Mouse (Mus musculus) c-Kit-positive CD71-positive TER-119-positive erythroid progenitor cells, embryonic 14.5 days (primary cell): ENCODE measurements around the gene Gm42674.
A peak's percentile ranks its signal among the peaks of the same experiment; 100 is the strongest.

Source experiments
- DNase-seq: peaks from one replicate; pipeline ENCODE4 v3.0.0-alpha.2; 2013; ENCODE audit warnings: low spot score

Gm42674 gene

DNA sequence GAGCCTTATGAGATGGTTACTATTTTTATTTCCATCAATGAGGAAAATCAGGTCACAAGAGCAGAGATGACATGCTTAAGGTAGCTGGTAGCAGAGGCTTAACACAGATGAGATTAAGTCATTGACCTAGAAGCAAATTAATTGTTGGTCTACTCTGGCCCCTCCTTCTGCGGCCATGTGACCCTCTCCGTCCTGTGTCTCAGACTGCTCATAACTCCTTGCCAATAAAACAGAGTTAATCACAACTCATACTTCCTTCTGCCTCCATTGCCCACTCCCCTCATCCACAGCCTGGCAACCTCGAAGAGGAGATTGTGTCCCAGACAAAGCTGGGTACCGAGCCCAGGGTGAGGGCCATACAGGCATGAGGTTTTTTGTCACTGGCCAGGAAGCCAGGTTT lies 3.5 kb upstream of the Gm42674 start:
- DNase-seq, result no peak

DNA sequence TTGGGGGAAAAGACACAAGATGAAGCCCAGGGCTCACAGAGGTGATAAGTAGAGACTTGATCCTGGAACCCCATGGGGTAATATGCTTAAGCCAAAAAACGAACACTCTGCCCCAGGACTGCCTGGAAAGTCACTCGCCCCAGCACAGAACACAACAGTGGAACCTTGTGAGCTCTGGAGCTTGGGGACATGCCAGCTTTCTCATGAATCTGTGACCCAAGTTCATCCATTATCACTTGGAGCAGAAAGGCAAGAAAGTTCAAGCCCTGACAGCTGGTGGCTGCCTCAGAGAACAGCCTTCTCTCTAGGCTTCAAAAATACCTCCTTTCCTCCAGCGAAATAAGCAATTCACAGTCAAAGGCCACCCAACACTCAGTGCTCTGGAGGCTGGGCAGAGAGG lies 2.3 kb upstream of the Gm42674 start:
- DNase-seq, result no peak

DNA sequence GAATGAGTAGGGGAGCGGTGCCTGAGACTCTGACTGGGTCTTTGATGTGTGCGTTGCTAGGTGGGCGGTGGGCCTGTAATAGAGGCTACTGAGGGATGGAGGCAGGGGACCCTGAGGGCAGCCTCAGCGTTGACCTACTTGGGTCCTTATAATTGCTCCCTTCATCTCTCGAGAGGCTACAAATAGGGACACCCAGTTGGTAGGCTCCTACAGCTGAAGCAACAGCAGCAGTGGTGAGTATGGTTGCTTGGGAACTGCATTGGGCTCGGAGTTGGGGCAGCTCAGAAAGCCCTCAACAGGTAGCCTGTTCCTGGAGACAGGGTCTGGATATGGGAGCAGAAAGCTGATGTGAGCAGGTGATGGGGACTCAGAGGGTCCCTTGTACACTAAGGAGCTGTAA lies 1.7 kb upstream of the Gm42674 start:
- DNase-seq, result no peak

DNA sequence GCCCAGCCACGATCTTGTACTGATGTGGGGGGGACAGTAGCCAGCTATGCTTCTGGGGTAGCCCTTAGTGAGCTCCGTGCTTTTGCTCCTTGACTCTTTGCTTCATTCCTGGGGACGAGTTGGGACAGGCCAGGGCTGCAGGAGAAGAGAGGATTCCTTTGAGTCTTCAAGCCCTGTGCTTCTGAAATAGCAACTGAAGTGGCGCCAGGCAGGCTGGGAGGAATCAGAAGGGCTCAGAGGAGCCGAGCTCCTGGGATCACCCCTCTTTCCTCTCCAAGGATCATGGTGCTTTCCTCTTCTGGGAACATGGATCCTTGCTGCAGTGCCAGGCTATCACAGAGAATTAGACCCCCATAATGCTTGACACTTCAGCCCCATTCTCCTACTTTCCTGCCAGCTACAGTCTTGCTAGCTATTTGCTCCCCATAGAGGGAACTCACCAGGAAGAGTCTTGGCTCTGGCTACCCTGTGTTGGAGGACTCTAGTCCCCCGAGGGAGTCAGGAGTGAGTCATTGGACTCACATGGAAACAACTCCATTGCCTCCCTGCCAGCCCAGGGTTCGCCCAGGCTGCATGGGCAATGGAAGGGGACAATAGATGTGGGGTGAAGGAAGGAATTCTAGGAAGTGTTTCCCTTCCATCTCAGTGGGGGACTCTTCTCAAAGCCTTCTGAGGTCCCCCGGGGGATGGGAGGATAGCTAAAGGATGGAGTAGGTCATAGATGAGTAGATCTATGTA lies 1.1 kb upstream of the Gm42674 start:
- no peak for DNase-seq

DNA sequence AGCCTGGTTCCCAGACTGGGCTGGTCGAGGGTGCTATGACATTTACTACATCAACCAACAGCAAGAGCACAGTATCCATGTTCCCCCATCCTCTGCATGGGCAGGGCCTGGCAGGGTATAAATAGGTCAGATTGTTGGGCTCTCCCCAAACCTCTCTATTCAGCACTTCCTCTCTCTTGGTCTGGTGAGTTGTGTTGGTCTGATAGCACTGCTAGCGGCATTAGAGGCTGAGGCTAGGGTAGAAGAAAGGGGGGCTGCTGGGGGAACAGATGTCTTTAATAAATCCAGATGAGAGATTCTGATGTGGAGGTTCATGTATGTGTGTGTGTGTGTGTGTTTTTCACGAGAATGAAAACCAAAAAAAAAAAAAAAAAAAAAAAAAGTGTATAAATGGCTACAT lies 1.9 kb downstream of the Gm42674 start, which contains the start of gene S100a4:
Gene S100a4 (plus strand): TSS at position 149 of the 400 bp plus-strand sequence.
- DNase-seq, result no peak

DNA sequence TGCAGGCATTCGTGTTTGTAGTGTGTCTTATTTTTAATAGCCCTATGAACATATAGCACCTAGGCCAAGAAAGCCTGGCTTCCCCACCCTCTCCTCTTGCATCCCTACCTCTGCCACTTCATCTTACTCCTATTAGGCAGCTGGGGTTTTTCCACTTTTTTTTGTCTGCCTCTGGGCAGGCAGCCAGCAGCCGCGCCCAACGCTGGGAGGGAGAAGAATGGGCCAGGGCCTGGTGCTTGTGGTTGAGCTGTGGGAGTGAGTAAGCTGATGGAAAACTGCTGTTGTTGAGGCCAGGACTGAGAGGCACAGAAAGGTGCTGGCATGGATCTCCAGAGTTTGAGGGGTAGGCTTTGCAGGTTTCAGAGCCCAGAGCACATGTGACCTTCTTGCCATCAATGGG lies 2.7 kb downstream of the Gm42674 start:
- no peak for DNase-seq

DNA sequence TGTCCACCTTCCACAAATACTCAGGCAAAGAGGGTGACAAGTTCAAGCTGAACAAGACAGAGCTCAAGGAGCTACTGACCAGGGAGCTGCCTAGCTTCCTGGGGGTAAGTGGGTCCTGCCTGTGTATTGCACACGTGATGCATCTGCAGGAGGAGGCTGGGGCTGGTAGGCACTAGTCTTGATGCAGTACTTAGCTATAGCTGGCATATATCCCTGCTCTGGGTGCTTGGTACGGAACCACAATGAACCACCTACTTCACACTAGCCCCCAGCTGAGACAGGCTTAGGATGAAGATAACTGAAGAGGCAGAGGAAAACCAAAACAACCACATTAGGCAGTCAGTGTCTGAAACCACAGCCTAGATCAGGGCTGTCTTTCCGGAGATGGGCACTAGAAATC lies 3.3 kb downstream of the Gm42674 start:
- DNase-seq, result no peak

DNA sequence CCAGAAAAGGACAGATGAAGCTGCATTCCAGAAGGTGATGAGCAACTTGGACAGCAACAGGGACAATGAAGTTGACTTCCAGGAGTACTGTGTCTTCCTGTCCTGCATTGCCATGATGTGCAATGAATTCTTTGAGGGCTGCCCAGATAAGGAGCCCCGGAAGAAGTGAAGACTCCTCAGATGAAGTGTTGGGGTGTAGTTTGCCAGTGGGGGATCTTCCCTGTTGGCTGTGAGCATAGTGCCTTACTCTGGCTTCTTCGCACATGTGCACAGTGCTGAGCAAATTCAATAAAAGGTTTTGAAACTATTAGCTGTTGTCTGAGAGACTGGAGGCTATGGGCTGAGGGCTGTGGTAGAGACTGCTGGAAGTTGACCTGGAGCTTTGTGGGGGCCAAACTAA lies 4.0 kb downstream of the Gm42674 start:
- DNase-seq, result no peak

DNA sequence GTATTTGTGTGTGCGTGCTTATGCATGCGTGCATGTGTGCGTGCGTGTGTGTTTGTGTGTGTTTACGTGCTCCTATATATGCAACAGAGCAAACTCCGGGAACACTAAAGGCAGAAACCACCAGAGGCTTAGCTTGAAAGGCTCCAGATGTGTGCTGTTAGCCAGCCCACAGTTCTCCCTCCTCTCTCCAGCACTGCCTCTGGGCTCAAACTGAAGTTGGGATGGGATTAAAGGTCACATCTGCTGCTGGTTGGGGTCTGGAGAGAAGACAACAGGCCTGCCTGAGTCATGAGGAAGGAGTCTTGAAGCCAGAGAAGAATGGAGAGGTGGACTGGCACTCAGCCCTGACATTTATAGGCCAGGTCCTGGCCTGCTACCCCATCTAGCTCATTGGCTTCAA lies 4.5 kb downstream of the Gm42674 start:
- DNase-seq, result no peak

DNA sequence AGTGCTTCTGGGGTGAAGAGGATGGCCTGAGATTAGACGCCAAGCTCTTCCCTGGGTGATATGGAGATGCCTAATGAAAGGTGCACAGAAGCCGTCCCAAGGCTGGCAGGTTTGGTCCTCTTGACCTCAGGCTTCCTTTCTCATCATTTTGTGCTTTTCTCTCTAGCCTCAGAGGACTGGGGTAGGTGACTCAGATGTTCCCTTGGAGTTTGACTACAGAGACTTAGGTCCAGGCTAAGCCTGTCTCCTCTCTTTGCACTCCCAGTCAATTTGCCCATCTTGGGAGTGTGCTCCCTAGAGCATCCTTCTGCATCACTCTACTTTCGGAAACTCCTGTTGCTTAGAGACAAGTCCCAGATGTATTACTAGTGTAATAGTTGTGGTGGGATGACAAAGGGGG lies 5.7 kb downstream of the Gm42674 start:
- no peak for DNase-seq

DNA sequence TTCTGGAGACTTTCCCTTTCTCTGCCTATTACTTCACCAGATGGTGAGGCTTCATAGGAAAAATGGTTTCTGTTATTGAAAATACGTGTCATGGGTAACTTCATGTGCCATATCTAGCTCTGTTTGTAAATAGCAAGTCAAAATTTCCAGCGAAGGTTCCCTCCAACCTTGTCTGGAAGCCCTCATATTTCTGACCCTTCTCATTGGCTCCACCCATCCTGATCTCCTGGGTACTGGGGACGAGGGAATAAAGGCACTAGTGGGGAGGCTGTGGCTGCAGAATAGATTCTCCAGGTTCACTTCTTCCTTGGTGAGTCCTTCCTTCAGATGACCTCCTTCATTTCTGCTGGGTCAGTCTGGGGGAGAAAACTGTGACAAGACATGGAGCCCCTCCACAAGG lies 6.5 kb downstream of the Gm42674 start, which contains the start of gene S100a5:
Gene S100a5 (plus strand): TSS at position 301 of the 400 bp plus-strand sequence.
- no peak for DNase-seq

DNA sequence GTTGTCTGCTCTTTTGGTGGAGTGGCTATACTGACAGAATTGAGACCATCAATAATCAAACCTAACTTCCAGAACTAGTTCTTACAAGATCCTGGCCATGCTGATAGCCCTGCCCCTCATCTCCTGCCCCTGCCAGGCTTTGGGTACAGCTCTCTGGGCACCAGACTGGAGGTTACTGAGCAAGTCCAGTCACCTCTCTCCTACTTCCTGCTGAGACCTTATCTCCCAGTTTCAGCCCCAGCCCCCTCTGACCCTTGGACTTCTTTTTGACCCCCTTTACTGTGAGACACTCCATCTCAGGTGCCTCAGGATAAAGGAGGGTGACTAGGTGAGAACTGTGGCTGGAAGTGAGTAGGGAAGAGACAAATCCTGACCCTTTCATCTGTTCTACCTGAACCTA lies 7.4 kb downstream of the Gm42674 start:
- DNase-seq, result no peak

DNA sequence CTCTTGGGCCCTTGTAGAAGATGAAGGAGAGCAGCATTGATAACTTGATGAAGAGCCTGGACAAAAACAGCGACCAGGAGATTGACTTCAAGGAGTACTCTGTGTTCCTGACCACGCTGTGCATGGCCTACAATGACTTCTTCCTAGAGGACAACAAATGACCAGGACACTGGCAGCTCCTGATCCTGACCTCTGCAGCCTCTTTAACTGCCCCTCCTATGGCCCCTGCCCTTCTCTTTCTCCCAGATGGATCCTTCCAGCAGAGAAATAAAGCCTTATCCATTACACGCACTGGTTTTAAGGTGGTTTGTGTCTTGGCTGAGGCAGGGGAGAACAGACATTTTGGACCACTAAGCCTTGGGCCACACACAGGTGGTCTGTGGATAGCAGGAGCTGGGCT lies 9.8 kb downstream of the Gm42674 start:
- no peak for DNase-seq

DNA sequence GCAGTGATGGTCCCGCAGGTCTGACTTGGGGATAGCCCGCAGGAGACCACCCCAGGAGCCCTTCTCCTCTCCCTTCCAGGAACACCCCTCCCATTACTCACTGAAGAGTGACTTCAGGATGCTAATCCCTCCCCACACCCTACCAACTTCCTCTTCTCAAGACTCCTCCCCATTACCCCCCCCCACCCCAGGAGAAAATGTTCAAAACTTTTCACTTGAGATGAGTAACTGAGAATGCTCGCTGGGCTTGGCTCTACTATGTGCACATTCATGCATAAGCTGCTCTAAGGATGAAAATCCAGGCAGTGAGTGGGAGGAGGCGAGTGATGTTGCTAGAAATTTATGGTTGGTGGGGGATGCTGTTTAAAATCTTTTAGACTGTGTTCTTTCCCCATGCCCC lies 10.4 kb downstream of the Gm42674 start:
- no peak for DNase-seq

DNA sequence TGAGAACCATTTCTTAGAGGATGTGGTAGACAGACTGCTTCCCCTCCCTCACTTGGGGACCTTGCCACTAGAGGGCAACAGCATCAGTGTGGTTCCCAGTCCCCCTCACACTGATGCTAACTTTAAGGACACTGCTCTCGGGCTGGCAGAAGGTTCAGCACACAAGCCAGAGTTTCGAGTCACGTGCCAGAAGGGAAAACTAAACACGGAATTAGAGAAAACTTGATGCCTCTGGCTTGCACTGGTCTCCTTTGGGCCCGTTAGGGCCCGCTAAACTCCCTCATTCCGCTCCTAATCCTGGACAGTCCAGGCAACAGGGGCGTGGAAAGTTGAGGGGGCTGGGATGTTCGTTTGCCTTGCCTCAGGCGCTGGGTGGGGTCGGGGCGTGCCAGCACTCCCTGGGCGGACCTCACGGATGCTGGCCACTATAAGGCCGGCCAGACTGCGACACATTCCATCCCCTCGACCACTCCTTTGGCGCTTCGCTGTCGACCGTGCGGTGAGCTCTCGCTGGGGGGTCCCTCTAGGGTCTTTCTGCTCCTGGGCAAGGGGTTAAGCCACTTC lies 11.1 kb downstream of the Gm42674 start, which contains the start of gene S100a6:
Gene S100a6 (plus strand): TSS at position 155 of the 564 bp plus-strand sequence.
- no peak for DNase-seq

DNA sequence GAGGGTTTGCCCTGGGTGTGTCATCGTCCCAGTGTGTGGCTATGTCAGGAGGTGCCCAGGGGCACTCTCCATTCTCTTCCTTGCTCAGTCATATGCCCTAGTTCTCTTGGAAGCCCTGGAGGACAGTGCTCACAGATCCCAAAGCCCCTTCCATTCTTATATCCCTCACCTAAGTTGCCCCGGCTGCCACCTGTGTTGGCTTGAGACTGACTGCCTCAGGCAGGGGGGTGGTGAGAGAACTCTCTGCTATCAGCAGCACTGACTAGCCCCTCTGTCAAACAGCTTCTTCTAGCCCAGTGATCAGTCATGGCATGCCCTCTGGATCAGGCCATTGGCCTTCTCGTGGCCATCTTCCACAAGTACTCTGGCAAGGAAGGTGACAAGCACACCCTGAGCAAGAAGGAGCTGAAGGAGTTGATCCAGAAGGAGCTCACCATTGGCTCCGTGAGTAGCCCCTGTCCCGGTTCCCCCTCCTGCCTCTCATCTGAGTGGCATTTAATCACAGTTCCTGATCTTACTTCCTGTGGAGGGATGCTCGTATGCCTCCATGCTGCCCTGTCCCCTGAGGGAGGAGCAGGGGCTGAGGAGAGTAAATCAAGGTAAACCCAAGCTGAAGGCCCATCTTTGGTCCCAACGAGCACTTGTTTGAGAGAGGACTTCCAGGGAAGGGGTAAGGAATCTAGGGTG lies 11.9 kb downstream of the Gm42674 start:
- no peak for DNase-seq

DNA sequence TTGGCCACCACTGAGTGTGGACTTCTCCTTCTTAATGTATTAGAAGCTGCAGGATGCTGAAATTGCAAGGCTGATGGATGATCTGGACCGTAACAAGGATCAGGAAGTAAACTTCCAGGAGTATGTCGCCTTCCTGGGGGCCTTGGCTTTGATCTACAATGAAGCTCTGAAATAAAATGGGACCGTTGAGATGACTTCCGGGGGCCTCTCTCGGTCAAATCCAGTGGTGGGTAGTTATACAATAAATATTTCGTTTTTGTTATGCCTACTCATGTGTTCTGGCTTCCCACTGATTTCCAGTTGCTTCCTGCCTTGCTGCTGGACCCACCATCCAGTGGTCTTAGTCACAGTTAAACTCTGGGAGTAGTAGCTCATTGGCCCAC lies 12.4 kb downstream of the Gm42674 start:
- DNase-seq, result no peak

DNA sequence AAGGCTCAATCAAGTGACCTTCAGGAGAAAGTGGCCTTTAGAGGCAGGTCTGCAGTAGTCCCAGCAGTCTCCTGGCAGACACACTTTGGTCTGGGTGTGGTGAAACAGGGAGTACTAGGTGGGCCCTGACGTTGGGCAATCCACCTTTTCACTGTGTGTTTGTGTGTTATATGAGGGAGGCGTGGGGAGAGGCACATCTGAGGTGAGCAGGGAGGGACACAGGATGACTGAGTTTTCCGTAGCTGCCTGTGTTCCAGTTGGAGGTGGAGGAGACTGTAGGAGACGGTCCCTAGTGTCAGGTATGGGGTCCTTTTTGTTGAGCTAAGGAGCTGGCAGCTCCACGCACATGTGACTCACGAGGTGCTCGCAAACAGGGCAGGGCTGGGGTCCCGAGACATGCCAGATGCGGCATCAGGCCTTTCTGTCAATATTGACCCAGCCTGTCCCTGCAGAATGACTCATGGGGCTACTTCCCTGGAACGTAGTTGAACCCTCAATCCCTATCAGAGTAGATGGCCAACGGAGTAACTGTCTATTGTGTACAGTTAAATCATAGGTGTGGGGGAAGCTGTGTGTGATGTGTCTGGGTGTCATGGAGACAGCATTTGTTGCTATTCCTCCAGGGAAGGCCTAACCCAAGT lies 13.0 kb downstream of the Gm42674 start:
- DNase-seq, result no peak

DNA sequence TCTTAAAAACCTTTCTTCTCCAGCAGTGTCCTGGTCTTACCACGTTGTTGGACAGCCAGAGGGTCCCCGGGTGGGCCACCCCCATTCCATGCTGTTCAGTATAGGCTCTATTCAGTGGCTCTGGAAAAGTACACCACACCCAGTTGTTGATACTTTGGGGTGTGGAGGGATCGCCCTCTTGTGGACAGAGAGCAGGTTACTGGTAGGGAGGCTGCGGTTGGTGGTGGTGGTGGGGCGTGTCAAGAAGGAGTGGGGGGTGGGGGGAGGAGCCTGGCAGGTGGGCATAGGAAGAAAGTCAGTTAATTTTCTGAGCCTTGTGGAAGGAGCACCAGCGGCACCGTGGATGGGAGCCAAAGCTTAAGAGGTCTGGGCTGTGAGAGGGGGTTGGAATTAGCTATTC lies 13.7 kb downstream of the Gm42674 start:
- DNase-seq, result peak; percentile 23

DNA sequence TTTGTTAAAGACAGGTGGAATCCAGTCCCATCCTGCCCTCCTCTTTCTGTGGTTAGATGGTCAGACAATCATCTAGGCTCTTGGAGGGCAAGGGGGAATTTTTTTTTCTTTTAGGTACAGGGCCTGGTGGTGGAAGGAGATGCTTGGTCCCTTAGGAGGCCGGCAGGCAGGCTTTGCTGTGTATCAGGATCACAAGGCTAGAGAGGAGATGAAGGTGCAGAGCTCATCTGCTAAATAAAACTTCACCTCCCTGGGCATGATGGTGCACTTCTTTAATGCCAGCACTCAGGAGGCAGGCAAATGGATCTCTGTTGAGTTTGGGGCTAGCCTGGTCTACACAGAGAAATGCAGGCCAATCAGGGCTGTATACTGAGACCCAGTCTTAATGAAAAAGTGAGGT lies 14.2 kb downstream of the Gm42674 start:
- no peak for DNase-seq

DNA sequence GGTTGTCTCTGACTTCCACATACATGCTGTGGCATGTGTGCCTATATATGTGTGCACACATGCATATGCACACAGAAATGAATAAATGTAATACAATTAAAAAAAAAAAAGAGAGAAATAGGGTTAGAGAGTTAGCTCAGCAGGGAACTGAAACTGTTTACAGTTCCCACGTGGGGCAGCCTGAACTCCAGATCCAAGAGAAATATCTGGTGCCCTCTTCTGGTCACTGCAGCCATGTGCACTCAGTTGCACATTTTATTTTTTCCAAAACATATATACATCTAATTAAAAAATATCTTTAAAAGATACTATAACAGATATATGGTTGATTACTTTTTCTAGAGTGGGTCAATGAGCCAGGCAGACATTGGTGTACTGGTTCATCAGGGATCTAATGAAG lies 15.9 kb downstream of the Gm42674 start:
- no peak for DNase-seq

DNA sequence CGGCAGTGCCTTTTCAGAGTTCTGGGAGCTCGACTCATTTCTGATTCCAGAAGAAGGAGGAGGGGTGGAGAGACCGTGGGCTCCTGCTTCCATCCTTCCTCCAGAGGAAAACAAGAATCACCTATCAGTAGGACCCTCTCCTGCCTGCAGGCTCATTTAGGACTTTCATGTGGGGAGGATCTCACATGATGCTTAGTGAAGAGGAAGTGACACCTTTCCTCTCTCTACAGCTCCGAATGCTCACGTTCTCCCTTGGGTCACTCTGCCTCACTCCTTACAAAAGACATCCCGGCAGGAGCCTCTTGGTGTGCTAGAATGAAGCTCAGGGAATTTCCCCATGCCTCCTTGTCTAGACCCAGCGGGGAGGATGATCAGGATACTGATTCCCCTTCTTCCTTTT lies 19.8 kb downstream of the Gm42674 start:
- no peak for DNase-seq
